Mouse (Mus musculus): ENCODE data around the gene Ehbp1.

The Ehbp1 gene

GRCm38 (mm10) chr11:22286885-22287512 lies 55.1 kb downstream of the Ehbp1 start:
- in situ Hi-C loops (cut with MboI, MseI): loop anchor here (10.0 to 25.0 kb wide), 3 partner anchors 282 to 1725 kb away; partner anchors contain the start of genes 0610010F05Rik (in 1 of the 2) and Otx1 (in 1 of the 2)

GRCm38 (mm10) chr11:22286371-22286872 lies 55.7 kb downstream of the Ehbp1 start:
- in situ Hi-C loops (cut with MboI, MseI): loop anchor here (10.0 to 25.0 kb wide), 3 partner anchors 282 to 1724 kb away; partner anchors contain the start of genes 0610010F05Rik (in 1 of the 2) and Otx1 (in 1 of the 2)

GRCm38 (mm10) chr11:22276656-22277055 lies 65.4 kb downstream of the Ehbp1 start:
- in situ Hi-C loops (cut with MboI, MseI): loop anchor here in 1 of 2 experiments (25.0 kb wide), 1 partner anchor 1714 kb away; no protein-coding TSS in a partner anchor

- in situ Hi-C loops (cut with MboI, MseI): no loop called here
Measured at GRCm38 (mm10) chr11:22274144-22274543, 67.9 kb downstream of the Ehbp1 start.

- in situ Hi-C loops (cut with MboI, MseI): no loop called here
Measured at GRCm38 (mm10) chr11:22273378-22273777, 68.7 kb downstream of the Ehbp1 start.

GRCm38 (mm10) chr11:22271889-22272288 lies 70.2 kb downstream of the Ehbp1 start:
- in situ Hi-C loops (cut with MboI, MseI): no loop called here

GRCm38 (mm10) chr11:22269643-22270042 lies 72.4 kb downstream of the Ehbp1 start:
- in situ Hi-C loops (cut with MboI, MseI): no loop called here

- in situ Hi-C loops (cut with MboI, MseI): no loop called here
Measured at GRCm38 (mm10) chr11:22269173-22269572, 72.9 kb downstream of the Ehbp1 start.

GRCm38 (mm10) chr11:22267014-22267413 lies 75.1 kb downstream of the Ehbp1 start:
- in situ Hi-C loops (cut with MboI, MseI): no loop called here

- in situ Hi-C loops (cut with MboI, MseI): no loop called here
Measured at GRCm38 (mm10) chr11:22255418-22255817, 86.7 kb downstream of the Ehbp1 start.

- in situ Hi-C loops (cut with MboI, MseI): loop anchor here in 1 of 2 experiments (10.0 kb wide), 1 partner anchor 1765 kb away; no protein-coding TSS in a partner anchor
Measured at GRCm38 (mm10) chr11:22249363-22249762, 92.7 kb downstream of the Ehbp1 start.

- in situ Hi-C loops (cut with MboI, MseI): loop anchor here in 1 of 2 experiments (10.0 kb wide), 1 partner anchor 1763 kb away; no protein-coding TSS in a partner anchor
Measured at GRCm38 (mm10) chr11:22247736-22248135, 94.4 kb downstream of the Ehbp1 start.

GRCm38 (mm10) chr11:22247069-22247468 lies 95.0 kb downstream of the Ehbp1 start:
- in situ Hi-C loops (cut with MboI, MseI): loop anchor here in 1 of 2 experiments (10.0 kb wide), 1 partner anchor 1762 kb away; no protein-coding TSS in a partner anchor

GRCm38 (mm10) chr11:22235558-22235957 lies 106.5 kb downstream of the Ehbp1 start:
- in situ Hi-C loops (cut with MboI, MseI): no loop called here

- in situ Hi-C loops (cut with MboI, MseI): no loop called here
Measured at GRCm38 (mm10) chr11:22234739-22235138, 107.4 kb downstream of the Ehbp1 start.

- in situ Hi-C loops (cut with MboI, MseI): no loop called here
Measured at GRCm38 (mm10) chr11:22230906-22231305, 111.2 kb downstream of the Ehbp1 start.

GRCm38 (mm10) chr11:22225619-22226018 lies 116.5 kb downstream of the Ehbp1 start:
- in situ Hi-C loops (cut with MboI, MseI): loop anchor here (5.0 to 10.0 kb wide), 3 partner anchors 269 to 397 kb away; no protein-coding TSS in a partner anchor

GRCm38 (mm10) chr11:22218222-22218621 lies 123.9 kb downstream of the Ehbp1 start:
- in situ Hi-C loops (cut with MboI, MseI): no loop called here

GRCm38 (mm10) chr11:22216941-22217340 lies 125.2 kb downstream of the Ehbp1 start:
- in situ Hi-C loops (cut with MboI, MseI): no loop called here

GRCm38 (mm10) chr11:22206611-22207010 lies 135.5 kb downstream of the Ehbp1 start:
- in situ Hi-C loops (cut with MboI, MseI): no loop called here

GRCm38 (mm10) chr11:22206191-22206590 lies 135.9 kb downstream of the Ehbp1 start:
- in situ Hi-C loops (cut with MboI, MseI): no loop called here

- in situ Hi-C loops (cut with MboI, MseI): no loop called here
Measured at GRCm38 (mm10) chr11:22203413-22203812, 138.7 kb downstream of the Ehbp1 start.

- in situ Hi-C loops (cut with MboI, MseI): no loop called here
Measured at GRCm38 (mm10) chr11:22201125-22201524, 141.0 kb downstream of the Ehbp1 start.

Measured in T-helper 17 cell (primary cell).